Mouse (Mus musculus): ENCODE measurements around the gene Sdk1. TPM values are rescaled to one million over a fixed set of nuclear protein-coding genes. Genes with fewer than 3 reads are reported as not detected.

The Sdk1 gene
- total RNA-seq, 2 experiments from 2014 or later, result 3.0 to 3.3 TPM

DNA sequence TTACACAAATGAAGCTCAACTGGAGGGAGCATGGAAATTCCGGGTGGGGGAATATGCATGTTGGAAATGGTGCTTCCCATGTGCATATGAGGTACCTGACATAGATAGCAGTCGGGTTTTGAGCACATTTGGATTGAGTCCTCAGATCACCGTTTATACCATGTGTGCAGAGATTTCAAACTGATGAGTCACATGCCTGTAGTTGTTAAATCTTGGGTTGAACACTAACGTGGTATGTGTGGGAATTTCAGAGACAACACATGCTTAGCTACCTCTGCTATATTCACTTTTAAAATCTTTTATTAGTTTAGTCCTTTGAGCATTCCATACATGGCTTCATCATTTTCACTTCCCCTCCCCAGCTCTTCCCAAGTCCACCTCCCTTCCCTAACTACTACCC lies 71.0 kb downstream of the Sdk1 start:
- no peak for DNase-seq
- intact Hi-C loops (cut with DNase I), result no loop called here

DNA sequence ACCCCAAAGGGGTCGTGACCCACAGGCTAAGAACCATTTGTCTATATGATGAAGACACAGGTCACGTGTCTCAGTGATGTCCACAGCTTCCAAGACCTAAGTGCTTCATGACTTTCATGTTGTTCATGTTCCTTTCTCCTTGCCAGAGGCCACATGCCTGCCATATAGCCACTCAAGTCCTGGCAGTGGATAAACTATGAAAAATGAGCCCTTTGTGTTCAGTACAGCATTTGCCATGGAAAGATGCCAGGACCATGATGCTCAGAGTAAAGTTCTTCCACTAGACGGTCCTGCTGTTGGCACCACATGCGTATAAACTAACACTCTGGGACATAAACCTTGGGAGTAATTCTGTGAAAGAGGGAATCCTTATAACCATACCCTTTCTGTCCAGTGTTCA lies 75.8 kb downstream of the Sdk1 start:
- intact Hi-C loops (cut with DNase I), result no loop called here
- DNase-seq, result no peak

DNA sequence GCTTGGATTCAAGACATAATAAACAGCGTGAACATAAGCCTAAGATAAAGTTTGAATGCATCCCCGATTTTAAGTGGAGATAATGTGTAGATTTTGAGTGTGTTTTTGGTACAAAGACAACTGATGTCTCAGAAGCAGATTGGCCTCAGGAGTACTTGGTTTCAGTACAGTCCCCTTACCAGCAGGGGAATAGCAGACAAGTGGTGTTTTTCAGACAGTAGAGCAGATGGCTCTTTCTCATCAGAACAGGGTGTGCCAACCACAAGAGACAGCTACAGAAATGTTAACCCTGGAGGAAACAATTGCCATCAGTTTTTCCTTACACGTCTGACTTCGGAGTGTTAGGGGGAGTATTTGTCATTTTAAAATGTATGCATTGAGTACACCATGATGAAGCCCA lies 83.6 kb downstream of the Sdk1 start:
- no peak for DNase-seq
- intact Hi-C loops (cut with DNase I), result no loop called here

DNA sequence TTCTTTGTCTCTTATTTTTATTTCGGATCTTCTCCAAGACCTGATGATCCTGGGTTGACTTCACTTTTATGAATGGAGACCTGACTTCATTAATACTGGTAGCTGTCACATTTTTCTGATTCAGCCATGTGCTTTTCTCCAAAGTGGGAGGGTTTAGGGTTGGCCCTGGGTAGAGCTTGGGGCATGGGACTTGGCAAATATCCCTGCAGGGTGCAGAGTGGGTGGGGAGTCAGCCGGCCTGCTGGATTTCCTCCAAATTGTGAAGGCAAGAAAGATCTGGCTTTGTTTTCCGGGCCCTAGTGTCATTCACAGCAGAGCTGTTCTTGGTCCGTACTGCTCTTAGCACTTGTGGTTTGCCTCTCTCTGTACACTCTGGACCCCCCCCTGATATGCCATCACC lies 103.1 kb downstream of the Sdk1 start:
- intact Hi-C loops (cut with DNase I), result no loop called here
- DNase-seq, result peak in 1 of 2 experiments; percentile 18

DNA sequence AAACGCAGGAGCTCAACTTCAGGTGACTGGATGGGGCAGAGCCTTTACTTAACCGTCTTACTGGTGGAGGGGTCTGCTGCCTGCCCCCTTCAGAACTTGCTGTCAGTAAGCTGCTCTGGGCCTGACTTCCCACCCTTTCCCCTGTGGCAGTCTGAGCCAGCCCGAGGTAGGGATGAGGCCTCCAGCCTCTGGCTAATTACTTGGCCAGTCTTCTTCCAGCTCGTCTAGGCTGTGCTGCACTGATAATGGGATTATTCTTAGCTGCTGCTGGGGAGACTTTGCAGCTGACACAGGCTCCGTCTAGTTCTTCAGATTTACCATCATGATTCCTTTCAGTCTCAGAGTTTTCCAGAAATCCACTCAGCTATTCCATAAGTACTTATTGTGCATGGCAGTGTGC lies 104.2 kb downstream of the Sdk1 start:
- intact Hi-C loops (cut with DNase I), result no loop called here
- DNase-seq, result no peak

DNA sequence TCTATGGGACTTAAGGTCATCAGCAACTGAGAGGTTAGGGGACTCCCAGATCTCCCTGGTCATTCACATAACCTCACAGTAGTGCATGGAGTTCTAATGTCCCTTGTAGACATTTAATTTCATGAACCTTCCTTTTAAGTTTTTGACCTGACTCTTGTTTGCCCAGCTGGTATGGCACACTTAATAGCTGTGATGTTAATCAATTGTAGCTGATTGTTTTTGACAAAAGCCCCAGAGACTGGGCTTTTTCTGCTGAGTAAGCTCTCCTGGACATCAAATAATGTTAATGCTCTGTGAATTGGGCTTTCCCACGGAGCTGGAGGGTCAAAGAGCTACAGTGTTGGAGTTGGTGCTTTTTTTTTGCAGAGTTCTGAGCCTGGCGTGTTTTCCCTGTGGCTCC lies 121.4 kb downstream of the Sdk1 start:
- DNase-seq, result no peak
- intact Hi-C loops (cut with DNase I), result no loop called here

DNA sequence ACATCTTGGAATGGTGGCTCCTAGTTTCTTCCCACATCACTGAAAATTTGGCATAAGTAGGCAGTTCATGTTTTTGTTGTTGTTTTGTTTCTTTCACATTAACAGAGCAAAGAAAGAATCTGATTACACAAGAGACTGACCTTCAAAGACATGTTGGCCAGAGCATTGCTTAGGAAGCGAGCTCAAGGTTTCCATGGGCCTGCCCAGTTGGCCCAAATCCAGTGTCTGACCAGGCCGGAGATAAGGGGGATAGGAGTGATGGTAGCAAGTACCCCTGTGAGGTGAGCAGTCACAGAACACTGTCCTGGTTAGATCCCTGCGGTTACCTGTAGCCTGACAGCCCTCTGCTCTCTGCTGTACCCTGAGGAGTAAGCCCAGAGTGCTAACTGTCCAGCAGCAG lies 122.7 kb downstream of the Sdk1 start:
- DNase-seq, result no peak
- intact Hi-C loops (cut with DNase I), result no loop called here

DNA sequence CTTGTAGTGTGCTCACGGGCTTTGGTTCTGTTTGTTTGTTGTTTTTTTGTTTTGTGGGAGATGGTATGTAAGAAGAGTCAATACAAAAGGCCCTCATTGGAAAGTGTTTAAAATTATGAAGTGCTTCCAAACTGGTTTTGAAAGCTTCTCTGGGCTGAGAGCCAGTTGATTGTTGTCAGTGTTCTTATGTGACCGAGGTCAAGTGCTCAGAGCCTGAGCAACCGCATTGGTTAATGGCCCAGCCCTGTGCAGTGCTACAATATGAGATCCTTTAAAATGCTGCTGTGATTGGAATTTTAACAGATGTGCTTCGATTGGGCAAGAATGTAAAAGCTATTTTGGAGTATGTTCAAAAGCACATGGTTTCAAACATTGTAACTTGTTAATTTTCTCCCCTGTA lies 127.3 kb downstream of the Sdk1 start:
- DNase-seq, result no peak
- intact Hi-C loops (cut with DNase I), result no loop called here

DNA sequence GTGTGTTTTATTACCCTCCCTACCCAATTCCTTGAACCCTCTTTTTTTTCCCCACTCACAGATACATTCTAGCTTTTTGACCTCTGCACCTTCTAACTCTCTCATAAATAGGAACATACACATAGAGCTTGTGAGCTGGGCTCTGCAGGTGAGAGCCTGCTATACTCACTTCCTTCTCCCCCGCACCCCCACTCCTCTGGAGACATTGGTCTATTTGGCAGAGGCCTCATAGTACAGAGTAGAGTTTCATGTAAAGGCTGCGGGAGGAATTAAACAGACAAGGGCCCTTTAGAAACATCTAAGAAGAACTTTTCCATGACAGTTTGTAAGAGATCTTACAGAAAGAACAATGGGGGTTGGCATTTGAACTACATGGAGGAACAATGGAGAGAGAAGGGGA lies 133.5 kb downstream of the Sdk1 start:
- DNase-seq, result no peak
- intact Hi-C loops (cut with DNase I), result no loop called here

DNA sequence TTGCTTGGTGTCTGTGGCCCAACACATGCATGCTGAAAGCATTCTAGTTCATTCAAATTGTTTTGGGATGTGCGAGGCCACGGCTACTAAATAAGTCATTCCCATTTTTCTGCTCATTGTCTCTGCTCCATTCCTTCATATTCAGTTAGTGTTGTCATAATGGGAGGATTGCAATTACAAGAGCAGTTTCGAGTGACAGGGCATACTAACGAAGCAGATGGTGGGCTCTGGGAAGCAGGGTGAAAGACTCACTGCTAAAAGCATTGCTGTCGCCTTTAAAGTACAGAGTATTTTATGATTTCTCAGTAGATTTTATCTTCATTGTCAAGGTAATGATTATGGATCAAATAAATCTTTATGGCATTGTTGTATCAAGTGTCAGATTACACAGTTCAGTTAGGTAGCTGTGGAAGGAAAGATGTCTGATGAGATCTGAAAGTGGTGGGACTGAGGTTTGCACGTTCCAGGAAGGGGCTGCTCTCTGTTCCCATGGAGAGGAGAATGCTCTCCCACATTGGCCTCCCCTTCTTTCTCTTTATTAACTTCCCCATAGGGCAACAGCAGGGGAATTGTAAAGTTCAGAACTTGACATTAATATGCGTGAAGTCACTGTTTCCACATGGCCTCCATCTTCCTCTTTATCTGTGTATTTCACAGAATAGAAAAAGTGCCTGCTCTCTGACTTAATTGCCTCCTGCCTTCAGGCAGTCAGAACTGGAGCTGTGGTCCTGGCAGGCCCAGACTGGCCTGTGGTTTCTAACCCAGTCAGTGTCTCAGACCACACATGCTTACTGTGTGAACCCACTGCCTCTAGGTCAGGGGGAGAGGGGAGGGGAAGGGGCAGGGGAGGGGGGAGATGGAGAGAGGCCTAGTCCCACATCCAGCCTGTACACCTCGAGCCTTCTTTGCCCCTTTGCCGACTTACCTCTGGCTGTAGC lies 138.8 kb downstream of the Sdk1 start:
- no peak for DNase-seq
- intact Hi-C loops (cut with DNase I), result no loop called here

DNA sequence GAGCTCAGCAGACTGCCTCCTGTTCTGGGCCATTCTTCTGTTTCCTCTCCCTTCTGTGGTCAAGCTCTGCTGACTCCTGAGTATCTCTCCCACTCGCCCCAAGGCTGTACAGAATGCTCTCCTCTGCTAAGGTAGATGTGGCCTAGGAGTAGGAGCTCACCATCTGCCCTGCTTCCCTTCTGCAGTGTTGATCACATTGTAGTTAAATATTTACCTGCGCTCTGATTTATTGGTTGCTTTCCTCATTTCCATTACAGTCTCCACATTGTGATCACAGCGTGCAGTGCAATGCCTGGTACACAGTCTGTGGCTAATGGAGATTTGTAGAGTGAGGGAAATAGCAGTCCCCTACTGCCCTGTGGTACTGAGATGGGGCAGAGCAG lies 139.5 kb downstream of the Sdk1 start:
- intact Hi-C loops (cut with DNase I), result no loop called here
- DNase-seq, result no peak

DNA sequence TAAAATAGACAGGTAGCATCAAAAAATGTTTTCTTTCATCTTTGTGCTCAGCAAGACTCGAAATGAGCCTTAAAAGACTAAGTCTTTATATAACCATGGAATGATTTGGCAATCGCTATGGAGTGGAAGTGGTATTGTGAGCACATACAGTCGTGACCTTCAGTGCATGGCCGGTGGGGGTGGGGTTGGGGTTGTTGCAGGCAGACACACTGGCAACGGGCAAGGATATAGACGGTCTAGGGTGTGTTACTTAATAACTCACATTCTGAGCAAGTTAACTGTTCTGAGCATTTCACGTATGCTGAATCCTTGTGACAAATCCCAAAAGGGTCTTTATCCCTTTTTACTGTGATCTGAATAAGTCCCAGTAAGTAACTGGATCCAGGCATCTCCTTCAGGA lies 140.3 kb downstream of the Sdk1 start:
- no peak for DNase-seq
- intact Hi-C loops (cut with DNase I), result no loop called here

DNA sequence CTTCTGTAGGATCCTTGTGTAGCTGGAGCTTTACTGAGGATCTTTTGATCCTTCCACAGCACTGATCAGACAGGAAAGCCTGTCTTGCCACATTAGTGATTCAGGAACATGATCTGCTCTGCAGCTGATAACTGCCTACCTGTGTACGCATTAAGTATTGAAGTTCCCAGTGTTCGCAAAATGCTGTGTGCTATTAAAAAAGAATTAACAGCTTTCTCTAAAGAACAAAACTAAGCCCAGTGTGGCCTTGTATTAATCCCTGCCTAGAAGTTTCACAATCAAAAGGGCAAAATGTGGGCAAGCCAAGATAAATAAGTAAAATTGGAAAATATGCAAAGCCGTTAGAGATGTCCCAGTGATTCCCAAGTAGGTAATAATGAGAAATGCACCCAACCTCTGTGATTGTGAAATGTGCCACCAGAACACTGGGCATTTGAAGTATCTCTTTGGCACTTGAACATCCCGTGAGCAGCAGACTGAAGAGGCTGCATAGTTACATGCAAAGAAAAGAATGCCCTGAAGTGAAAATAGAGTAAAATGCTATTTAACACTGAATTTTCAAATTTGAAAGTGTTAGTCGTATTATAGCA lies 141.1 kb downstream of the Sdk1 start:
- no peak for DNase-seq
- intact Hi-C loops (cut with DNase I), result no loop called here

DNA sequence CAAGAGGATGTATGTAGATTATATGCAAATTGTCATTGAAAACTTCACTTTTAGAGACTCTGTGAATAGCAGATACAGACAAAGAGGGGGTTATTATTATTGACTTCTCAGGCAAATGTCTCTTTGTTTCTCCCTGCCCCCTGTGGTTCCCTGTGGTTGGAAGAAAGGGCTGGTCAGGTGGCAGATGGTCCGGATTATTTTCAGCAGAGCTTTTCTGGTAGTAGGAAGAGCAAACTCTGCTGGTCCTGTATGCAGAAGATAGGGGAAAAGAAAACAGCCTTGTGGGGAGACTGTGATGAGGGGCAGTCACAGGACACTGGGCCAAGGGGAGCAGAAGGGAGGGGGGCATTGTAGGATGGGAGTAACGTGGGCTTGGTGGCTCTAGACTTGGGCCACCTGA lies 147.2 kb downstream of the Sdk1 start:
- intact Hi-C loops (cut with DNase I), result no loop called here
- no peak for DNase-seq

DNA sequence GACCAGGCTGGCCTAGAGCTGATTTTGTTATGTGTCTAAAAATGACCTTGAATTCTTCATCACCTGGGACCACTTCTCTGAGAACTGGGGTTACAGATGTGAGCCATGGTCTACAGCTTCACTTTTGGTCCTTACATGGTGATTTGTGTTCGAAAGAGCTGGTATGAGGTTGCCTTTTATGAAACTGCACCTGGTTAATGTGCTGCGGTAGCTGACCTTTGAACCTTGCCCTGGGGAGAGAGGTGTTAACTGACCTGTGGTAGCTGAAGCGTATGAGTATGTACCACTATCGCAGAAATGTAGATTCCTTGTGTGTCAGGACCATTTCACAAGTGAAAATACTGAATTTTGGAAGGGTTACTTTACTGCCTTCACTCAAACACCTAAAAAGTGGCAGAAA lies 149.3 kb downstream of the Sdk1 start:
- intact Hi-C loops (cut with DNase I), result no loop called here

DNA sequence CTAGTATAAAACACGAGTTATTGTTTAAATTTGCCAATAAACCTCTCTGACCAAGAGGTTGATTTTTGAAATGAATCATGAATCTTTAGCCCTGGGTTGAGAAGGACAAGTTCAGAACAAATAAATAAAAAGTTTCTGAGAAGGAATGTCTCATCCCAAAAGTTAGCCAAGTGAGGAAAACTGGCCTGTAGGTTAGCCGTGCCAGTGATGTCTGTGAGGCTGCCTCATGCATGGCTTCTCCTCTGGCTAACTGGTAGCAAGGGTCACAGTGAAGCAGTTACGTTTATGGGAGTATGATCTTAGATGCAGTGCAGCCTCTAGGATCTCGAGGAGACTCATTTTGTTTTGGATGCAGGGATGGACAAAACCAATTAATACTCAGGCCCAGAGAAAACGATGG lies 149.9 kb downstream of the Sdk1 start:
- DNase-seq, result no peak
- intact Hi-C loops (cut with DNase I), result no loop called here

More for the DNA sequence above, 149.3 kb downstream of the Sdk1 start:
- no peak for DNase-seq

DNA sequence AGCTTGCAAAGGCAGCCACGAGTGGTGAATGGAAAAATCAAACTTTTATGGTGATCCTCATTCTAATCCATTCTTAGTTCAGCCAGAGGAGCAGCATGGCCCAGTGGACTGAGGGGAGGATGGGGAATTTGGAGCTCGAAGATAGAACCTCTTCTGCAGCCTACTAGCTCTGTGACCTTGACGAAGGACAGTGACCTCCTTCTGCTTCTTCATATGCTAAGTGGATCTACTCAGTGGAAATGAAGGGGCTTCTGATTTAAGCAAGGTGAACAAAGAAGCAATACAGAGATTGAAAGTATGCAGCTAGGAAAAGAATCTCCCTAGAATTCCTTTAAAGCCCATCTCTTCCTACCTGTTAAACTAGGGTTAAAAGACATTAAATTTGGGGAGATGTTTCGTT lies 152.6 kb downstream of the Sdk1 start:
- no peak for DNase-seq
- intact Hi-C loops (cut with DNase I), result no loop called here

DNA sequence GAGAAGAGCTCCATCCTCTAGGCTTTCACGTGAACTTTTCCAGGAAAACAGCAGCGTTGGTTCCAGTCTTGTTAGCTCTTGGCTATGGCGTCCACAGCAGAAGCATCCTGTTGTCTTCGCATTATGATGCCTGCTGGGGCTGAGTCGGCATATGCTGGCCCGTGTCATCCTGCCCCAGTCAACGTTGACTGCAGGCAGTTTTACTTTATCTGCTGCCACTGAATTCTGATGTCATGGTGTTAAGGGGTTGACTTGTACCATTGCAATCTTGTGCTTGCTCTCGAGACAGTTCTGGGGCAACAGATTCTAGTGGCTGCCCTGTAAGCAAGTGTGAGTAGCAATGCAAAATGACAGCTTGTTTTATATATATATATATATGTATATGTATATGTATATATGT lies 153.3 kb downstream of the Sdk1 start:
- no peak for DNase-seq
- intact Hi-C loops (cut with DNase I), result no loop called here

DNA sequence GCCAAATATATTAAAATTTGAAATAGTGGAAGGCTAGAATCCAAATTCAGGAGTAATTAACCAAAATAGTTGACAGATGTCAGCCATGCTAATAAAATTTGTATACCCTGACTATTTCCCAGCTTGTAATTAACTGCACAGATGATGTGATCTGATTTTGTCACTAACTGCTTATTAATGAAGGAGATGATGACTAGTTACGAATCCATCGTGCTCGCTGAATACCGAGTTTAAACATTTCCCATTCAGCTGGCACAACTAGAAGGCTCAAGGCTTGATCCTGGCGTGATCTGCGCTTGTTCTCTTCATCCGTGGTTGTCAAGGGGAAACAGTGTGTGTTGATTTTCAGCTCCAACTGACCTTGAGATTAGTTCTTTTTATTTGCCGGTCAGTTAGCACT lies 162.5 kb downstream of the Sdk1 start:
- intact Hi-C loops (cut with DNase I), result no loop called here
- DNase-seq, result no peak

DNA sequence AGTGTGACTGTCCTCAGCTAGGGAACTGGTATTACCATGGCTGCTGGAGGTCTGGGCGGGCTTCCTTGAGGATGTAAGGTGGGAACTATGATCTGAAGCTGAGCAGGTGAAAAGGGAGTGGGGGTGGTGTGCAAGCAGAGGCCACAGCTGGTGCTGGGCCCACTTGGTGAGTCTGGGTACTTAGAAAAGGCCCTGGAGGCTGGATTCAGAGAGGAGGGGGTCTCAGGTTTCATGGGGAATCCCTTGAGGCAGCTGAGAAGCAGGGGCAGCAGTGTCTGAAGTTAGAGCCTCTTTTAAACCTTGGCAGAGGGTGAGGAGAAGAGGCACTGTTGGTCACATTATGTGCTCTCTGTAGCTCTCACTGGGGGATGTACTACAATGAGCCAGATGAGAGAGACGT lies 163.4 kb downstream of the Sdk1 start:
- intact Hi-C loops (cut with DNase I), result no loop called here
- no peak for DNase-seq

DNA sequence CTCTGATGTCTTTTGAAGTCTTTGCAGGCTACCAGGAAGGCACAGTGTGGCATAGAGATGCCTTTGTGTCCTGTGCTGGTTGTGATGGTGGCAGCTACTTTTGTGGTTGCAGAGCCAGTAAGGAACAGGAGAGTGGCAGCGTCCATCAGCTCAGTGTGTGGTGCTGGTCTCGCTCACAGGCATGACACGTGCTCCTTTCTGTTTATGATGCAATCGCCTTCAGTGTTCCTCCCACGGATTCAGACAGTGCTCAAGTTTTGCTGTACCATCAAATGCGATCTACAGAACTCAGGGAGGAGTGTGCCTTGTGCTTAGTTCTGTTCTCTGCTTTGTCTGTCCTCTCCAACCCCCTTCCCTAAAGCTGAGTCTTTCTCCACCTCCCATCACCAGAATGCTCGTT lies 165.6 kb downstream of the Sdk1 start:
- DNase-seq, result no peak
- intact Hi-C loops (cut with DNase I), result no loop called here

DNA sequence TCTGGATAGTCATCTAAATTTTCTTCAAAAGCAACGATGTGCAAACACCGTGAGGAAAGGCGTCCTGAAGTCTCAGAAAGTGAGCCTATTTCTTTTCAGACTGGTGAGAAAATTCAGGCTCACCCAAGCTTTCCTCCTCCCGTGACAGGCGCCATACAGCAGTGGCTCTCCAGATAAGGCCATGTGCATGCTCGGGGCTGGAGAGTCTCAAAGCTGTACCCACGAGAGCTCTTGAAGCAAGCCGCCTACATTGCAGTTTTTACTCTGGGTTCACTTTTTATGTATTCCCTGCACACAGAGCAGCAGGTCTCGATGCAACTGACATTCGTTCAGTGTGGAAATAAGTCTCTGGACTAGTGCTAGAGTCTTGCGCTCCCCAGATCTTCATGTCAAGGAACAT lies 171.7 kb downstream of the Sdk1 start:
- intact Hi-C loops (cut with DNase I), result no loop called here
- no peak for DNase-seq
